Mouse (Mus musculus) MEL-GATA-1-ER (cell line): ENCODE data around the gene Plekhg5.
A peak's percentile ranks its signal among the peaks of the same experiment; 100 is the strongest.

Experiments used
- DNase-seq: peaks from one replicate; pipeline ENCODE4 v3.0.0-alpha.2; 2012; ENCODE audit warnings: low read depth; ENCODE audit errors: extremely low read depth

The Plekhg5 gene

GRCm38 (mm10) chr4:152146033-152146827 is 73.9 kb downstream of the Plekhg5 start:
- no peak for DNase-seq

GRCm38 (mm10) chr4:152150546-152150945 is 78.2 kb downstream of the Plekhg5 start:
- no peak for DNase-seq

- DNase-seq: peak; percentile 39
Measured at GRCm38 (mm10) chr4:152151451-152151965, 79.2 kb downstream of the Plekhg5 start.

GRCm38 (mm10) chr4:152151966-152152544 is 79.8 kb downstream of the Plekhg5 start, which contains the start of gene Espn:
Gene Espn, minus strand, starts transcription at chr4:152152371.
- DNase-seq: peak; percentile 57

GRCm38 (mm10) chr4:152153771-152154177 is 81.5 kb downstream of the Plekhg5 start:
- DNase-seq: peak; percentile 92

- no peak for DNase-seq
Measured at GRCm38 (mm10) chr4:152155019-152155418, 82.7 kb downstream of the Plekhg5 start.

GRCm38 (mm10) chr4:152157779-152158584 is 85.7 kb downstream of the Plekhg5 start:
- peak; percentile 49 for DNase-seq

GRCm38 (mm10) chr4:152158585-152159284 is 86.4 kb downstream of the Plekhg5 start, which contains the start of gene Hes2:
Gene Hes2, plus strand, starts transcription at chr4:152158867.
- no peak for DNase-seq

GRCm38 (mm10) chr4:152159285-152159678 is 87.0 kb downstream of the Plekhg5 start:
- DNase-seq: no peak

- DNase-seq: no peak
Measured at GRCm38 (mm10) chr4:152160748-152161147, 88.5 kb downstream of the Plekhg5 start.

GRCm38 (mm10) chr4:152161601-152162000 is 89.3 kb downstream of the Plekhg5 start:
- DNase-seq: no peak

GRCm38 (mm10) chr4:152162748-152163147 is 90.5 kb downstream of the Plekhg5 start:
- no peak for DNase-seq
